Mouse (Mus musculus): Measurements from ENCODE around the gene Gm21834.

Gm21834 gene

DNA sequence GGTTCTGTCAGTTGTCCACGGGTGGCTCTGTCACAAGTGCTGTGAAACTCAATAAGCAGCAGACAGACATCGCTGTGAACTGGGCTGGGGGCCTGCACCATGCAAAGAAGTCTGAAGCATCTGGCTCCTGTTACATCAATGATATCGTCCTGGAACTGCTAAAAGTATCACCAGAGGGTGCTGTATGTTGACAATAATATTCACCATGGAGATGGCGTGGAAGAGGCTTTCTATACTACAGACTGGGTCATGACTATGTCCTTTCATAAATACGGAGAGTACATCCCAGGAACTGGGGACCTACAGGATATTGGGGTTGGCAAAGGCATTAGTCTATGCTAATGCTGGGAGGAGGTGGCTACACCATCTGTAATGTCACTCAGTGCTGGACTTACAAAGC, at the start of gene Gm21834:
TSS of gene Gm21834 (minus strand) at position 101 of the 400 bp plus-strand sequence.
- DNase-seq (ENCODE audit: low read depth) = no peak

GRCm38 (mm10) chr17:57788161-57788799, 46.3 kb upstream of the Gm21834 start:
- DNase-seq (ENCODE audit: low read depth) = no peak

GRCm38 (mm10) chr17:57770904-57771303, 28.9 kb upstream of the Gm21834 start:
- DNase-seq (ENCODE audit: low read depth) = peak; percentile 50

GRCm38 (mm10) chr17:57768622-57769610, 26.9 kb upstream of the Gm21834 start, which contains the start of gene Cntnap5c:
Cntnap5c (plus strand) TSS chr17:57769570.
- peak; percentile 57 for DNase-seq (ENCODE audit: low read depth)

DNA sequence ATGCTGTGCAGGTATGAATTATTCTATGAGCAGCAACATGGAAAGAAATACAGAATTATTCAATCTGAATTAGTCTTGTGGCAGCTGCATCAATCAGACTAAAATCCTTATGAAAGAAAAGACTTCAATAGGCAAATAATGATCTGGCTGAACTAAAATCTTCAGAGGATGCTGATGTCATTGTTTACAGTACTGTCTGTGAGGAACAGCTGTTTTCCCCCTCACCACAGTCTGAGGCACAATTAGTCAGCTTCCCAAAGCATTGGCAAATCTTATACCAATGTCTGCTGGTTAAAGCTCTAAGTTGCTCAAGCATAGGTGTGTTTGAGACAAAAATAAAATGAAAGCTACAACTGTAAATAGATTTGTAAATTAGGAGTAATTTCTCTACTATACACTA, 25.3 kb upstream of the Gm21834 start:
- peak; percentile 8 for DNase-seq (ENCODE audit: low read depth)

DNA sequence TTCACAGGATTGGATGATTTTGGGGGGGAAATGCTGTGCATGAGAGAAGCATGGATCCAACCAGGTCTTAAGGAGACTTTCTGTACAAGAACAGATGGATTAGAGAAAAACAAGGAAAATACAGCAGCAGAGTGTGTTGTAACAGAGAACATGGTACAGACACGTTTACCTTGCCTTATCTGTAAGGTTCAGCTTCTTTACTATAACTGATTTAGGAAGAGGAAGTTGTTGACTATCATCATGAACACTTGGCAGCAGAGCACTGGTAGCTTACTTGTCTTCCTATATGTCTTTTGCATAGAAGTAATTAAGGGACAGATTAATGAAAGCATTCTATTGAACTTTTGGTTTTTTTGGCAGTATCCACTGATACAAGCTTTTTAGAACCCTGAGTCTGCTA, 16.0 kb upstream of the Gm21834 start:
- no peak for DNase-seq (ENCODE audit: low read depth)

DNA sequence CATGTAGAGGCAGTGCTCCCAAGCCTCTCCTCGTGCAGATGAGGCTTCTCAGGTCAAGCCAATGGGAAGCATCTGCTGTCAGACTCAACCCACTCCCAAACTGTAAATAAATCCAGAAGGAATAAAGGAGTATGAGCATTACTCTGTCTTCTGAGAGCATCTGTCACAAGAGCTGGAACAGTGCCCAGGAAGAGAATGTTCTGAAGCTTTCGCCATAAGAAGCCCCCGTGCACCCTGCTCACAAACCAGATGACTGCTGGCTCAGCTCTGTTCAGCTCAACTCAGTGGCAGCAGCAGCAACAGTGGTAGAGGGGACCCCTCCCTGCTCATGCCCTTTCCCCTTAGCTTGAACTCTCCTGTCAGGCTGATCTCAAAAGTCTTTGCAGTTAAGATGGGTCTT, 47.2 kb downstream of the Gm21834 start:
- DNase-seq (ENCODE audit: low read depth) = no peak

Measured in 416B (cell line).